Comparison of ENCODE assay signal across 22 mouse cellular contexts in the genomic region with DNA sequence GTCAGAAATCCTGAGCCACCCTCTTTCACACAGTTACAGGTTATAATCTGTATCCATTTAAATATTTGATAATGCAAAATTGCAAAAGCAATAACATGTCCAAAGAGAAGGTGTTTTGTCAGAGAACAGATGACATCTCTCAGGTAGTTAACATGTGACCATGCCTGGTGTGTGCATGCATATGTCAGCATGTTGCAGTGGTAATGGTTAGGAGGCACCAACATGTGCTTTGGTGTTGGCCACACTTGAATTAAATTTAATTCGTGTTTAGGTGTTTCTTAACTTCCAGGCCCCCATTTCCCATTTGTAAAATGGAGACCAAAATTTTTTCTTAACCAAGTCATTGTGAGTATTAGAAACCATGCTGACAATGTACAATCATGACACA. TPM values are rescaled to one million over a fixed set of nuclear protein-coding genes. Genes with fewer than 3 reads are reported as not detected.
"Had no signal": no experiment of that assay in that cellular context is flagged by ENCODE, and none has a peak within 500 bp of the region (broad histone marks: within the 10 kb centered on the region; RNA-seq: fewer than 3 reads in every experiment).

No protein-coding gene starts in this region.

- H3K9me3 ChIP-seq: limb, embryonic 12.5 days; limb, embryonic 15.5 days; neural tube, embryonic 13.5 days had no signal

- H3K36me3 ChIP-seq: limb, embryonic 12.5 days; limb, embryonic 15.5 days; neural tube, embryonic 13.5 days had no signal

- H3K4me1 ChIP-seq: limb, embryonic 12.5 days; limb, embryonic 15.5 days; neural tube, embryonic 13.5 days had no signal

- H3K27me3 ChIP-seq: limb, embryonic 12.5 days; limb, embryonic 15.5 days; neural tube, embryonic 13.5 days had no signal

- H3K4me2 ChIP-seq: limb, embryonic 12.5 days; limb, embryonic 15.5 days; liver, embryonic 11.5 days; lung, embryonic 14.5 days; neural tube, embryonic 13.5 days had no signal

- H3K9ac ChIP-seq: limb, embryonic 12.5 days; limb, embryonic 15.5 days; liver, embryonic 14.5 days; liver, postnatal 0 days; lung, embryonic 14.5 days; neural tube, embryonic 13.5 days had no signal

- H3K27ac ChIP-seq: limb, embryonic 12.5 days; limb, embryonic 15.5 days; liver, embryonic 14.5 days; macrophage; neural tube, embryonic 13.5 days had no signal

- DNase-seq: thymus, adult 18-20 months had no signal

- H3K4me3 ChIP-seq: limb, embryonic 12.5 days; limb, embryonic 15.5 days; neural tube, embryonic 13.5 days had no signal

RNA-seq across cellular contexts. Expression of a gene that starts 12.6 kb away (rescaled TPM):
- total RNA-seq: layer of hippocampus, adult 18-20 months; layer of hippocampus, postnatal 14 days; left cerebral cortex, adult 8-10 months; left cerebral cortex, postnatal 14 days; left cerebral cortex, postnatal 4 days; megakaryocyte, adult 5-6 weeks had no signal
- polyA plus RNA-seq: kidney, embryonic 16.5 days; limb, embryonic 12.5 days; limb, embryonic 15.5 days; liver, embryonic 11.5 days; liver, embryonic 14.5 days; liver, postnatal 0 days; lung, embryonic 14.5 days; lung, postnatal 0 days; macrophage; neural tube, embryonic 13.5 days; small intestine, adult 2 months; spleen, adult 2 months; stomach, embryonic 16.5 days; testis, adult 2 months; urinary bladder, adult 2 months had no signal

RNA-seq across cellular contexts. Expression of a gene that starts 58.2 kb away (rescaled TPM):
- total RNA-seq: layer of hippocampus, adult 18-20 months; layer of hippocampus, postnatal 14 days; left cerebral cortex, adult 8-10 months; left cerebral cortex, postnatal 14 days; left cerebral cortex, postnatal 4 days had no signal
- polyA plus RNA-seq: macrophage; small intestine, adult 2 months; urinary bladder, adult 2 months had no signal
